Mouse (Mus musculus) myocyte (in vitro differentiated cells): ENCODE results near the gene Hfe. TPM values are rescaled to one million over a fixed set of nuclear protein-coding genes. Genes with fewer than 3 reads are reported as not detected.
A peak's percentile ranks its signal among the peaks of the same experiment; 100 is the strongest.
"Not testable (repeated sequence)": the region's sequence is repeated elsewhere in the genome, so short reads cannot be mapped to it uniquely, and the experiment has no call there.

ENCODE experiments used
- H3K27me3 ChIP-seq: one replicate; pipeline ENCODE4 v1.6.1; 2011; ENCODE audit not compliant: control insufficient read depth, insufficient read depth, insufficient read length
- H3K36me3 ChIP-seq: one replicate; pipeline ENCODE4 v1.6.1; 2011; ENCODE audit not compliant: control insufficient read depth, insufficient read depth
- H3K4me2 ChIP-seq: one replicate; pipeline ENCODE4 v1.6.1; 2011; ENCODE audit warnings: low read depth, control low read depth
- H3K4me3 ChIP-seq: one replicate; pipeline ENCODE4 v1.5.1; 2011; ENCODE audit warnings: mild to moderate bottlenecking, control low read depth, moderate library complexity
- H3K79me2 ChIP-seq: one replicate; pipeline ENCODE4 v1.6.1; 2011; ENCODE audit not compliant: control insufficient read depth, insufficient read depth
- H3ac ChIP-seq: one replicate; pipeline ENCODE4 v1.6.1; 2011; ENCODE audit not compliant: control insufficient read depth, insufficient read length
- CEBPB ChIP-seq: IDR thresholded peaks from 2 replicates; pipeline ENCODE4 v1.6.1; 2011; ENCODE audit warnings: mild to moderate bottlenecking, moderate library complexity; ENCODE audit not compliant: poor library complexity, insufficient read depth, severe bottlenecking
- E2F4 ChIP-seq: IDR thresholded peaks from one replicate; pipeline ENCODE4 v1.6.1; 2011; ENCODE audit warnings: mild to moderate bottlenecking, control low read depth, moderate library complexity; ENCODE audit not compliant: insufficient read depth
- MAX ChIP-seq: IDR thresholded peaks from one replicate; pipeline ENCODE4 v1.6.1; 2011; ENCODE audit warnings: low read depth, mild to moderate bottlenecking, control low read depth
- MYOD1 ChIP-seq, 3 experiments: IDR thresholded peaks; one replicate each; pipeline ENCODE4 v1.6.1; 2011; ENCODE audit warnings: control low read depth in 2 of 3, low read depth in 2 of 3, mild to moderate bottlenecking in 2 of 3, moderate library complexity in 1 of 3; ENCODE audit not compliant: insufficient read length in 2 of 3, control insufficient read depth in 1 of 3
- MYOG ChIP-seq, 3 experiments: IDR thresholded peaks; one replicate each; pipeline ENCODE4 v1.6.1; 2011; ENCODE audit warnings: control low read depth in 2 of 3, low read depth in 2 of 3, mild to moderate bottlenecking in 2 of 3; ENCODE audit not compliant: insufficient read length in 2 of 3, control insufficient read depth in 1 of 3, insufficient read depth in 1 of 3
- POLR2A ChIP-seq: IDR thresholded peaks from one replicate; pipeline ENCODE4 v1.6.1; 2011; ENCODE audit warnings: low read depth, mild to moderate bottlenecking, control low read depth, moderate library complexity; ENCODE audit not compliant: insufficient read length
- POLR2AphosphoS2 ChIP-seq: IDR thresholded peaks from one replicate; pipeline ENCODE4 v1.6.1; 2011; ENCODE audit warnings: low read depth, control low read depth; ENCODE audit not compliant: insufficient read length
- REST ChIP-seq: IDR thresholded peaks from one replicate; pipeline ENCODE4 v1.6.1; 2011; ENCODE audit warnings: mild to moderate bottlenecking, control low read depth, moderate library complexity; ENCODE audit not compliant: insufficient read depth, insufficient read length
- SRF ChIP-seq: IDR thresholded peaks from one replicate; pipeline ENCODE4 v1.6.1; 2011; ENCODE audit warnings: low read depth; ENCODE audit not compliant: control insufficient read depth, insufficient read length
- TCF12 ChIP-seq: IDR thresholded peaks from one replicate; pipeline ENCODE4 v1.6.1; 2011; ENCODE audit warnings: mild to moderate bottlenecking, control low read depth; ENCODE audit not compliant: poor library complexity, insufficient read depth, severe bottlenecking
- TCF3 ChIP-seq: IDR thresholded peaks from one replicate; pipeline ENCODE4 v1.6.1; 2011; ENCODE audit warnings: low read depth, control low read depth; ENCODE audit not compliant: insufficient read length
- USF1 ChIP-seq: IDR thresholded peaks from one replicate; pipeline ENCODE4 v1.6.1; 2011; ENCODE audit warnings: low read depth, mild to moderate bottlenecking, control low read depth, moderate library complexity
- polyA plus RNA-seq: library from polyadenylated mRNA; unstranded; fragments of >200 nt; fragmentation: generic; extraction: Trizol; gene quantifications from one replicate; pipeline ENCODE4 v1.2.1, GENCODE M21; 2012; ENCODE audit warnings: missing spikeins

The Hfe gene
- polyA plus RNA-seq, 1 experiment: 5.1 TPM

DNA sequence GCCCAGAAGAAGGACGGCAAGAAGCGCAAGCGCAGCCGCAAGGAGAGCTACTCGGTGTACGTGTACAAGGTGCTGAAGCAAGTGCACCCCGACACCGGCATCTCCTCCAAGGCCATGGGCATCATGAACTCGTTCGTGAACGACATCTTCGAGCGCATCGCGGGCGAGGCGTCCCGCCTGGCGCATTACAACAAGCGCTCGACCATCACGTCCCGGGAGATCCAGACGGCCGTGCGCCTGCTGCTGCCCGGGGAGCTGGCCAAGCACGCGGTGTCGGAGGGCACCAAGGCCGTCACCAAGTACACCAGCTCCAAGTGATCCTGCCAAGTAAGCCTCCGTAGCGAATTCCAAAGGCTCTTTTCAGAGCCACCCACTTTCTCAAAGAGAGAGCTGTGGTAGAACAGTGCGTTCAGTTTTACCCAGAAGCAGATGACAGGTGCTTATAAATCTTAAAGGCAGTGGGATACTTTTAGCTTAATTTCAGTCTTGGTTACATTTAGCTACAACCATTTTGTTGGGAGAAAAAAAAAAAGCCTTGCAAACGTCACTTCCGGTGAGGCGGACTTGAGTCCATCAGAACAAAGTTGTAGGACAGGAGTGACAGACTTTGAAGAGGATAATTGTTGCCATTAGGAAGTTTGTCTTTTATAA lies 26.2 kb downstream of the Hfe start:
- TF ChIP-seq POLR2A: peak; percentile 85
- peak; percentile 91 for TF ChIP-seq POLR2AphosphoS2

DNA sequence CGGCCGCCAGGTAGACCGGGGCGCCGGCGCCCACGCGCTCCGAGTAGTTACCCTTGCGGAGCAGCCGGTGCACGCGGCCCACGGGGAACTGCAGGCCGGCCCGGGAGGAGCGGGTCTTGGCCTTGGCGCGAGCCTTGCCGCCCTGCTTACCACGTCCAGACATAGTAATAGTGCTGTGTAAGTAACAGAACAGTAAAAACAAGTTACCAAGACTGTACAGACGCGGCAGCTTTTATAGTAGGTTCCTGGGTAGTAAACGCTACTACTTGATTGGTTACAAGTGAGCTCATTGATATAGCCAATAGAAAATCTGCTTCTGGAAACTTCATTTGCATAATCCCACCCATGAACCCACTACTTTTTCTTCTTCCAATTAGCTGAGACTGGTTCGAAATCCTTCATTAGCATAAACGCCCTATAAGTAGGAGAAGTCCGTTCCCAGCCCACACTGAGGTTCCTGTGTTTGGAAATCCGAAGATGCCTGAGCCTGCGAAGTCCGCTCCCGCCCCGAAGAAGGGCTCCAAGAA lies 26.8 kb downstream of the Hfe start, which contains the start of the genes Hist1h2ac and Hist1h2bc:
Gene Hist1h2ac, minus strand, starts transcription at position 194 of the 527 bp plus-strand sequence.
Gene Hist1h2bc, plus strand, starts transcription at position 445 of the 527 bp plus-strand sequence.
- Histone ChIP-seq H3K4me2 (peak within 1 kb of the TSS; percentile 83), H3ac (no peak within 1 kb of the TSS), H3K4me3 (peak within 1 kb of the TSS; percentile 43), H3K36me3 (no peaks in the 10 kb centered on the region), H3K27me3 (no peaks in the 10 kb centered on the region), H3K79me2 (peaks cover 23% of the 10 kb centered on the region)
- 0 out of 2 replicates have a peak, but pooled peaks have one; percentile 15 for TF ChIP-seq CEBPB
- no peak for TF ChIP-seq MYOG (IDR thresholded peaks at IDR 0.05; ENCODE audit: control insufficient read depth in 1 of 3, insufficient read depth in 1 of 3, insufficient read length in 2 of 3, low read depth in 2 of 3)
- no peak for TF ChIP-seq E2F4
- peak; percentile 76 for TF ChIP-seq POLR2AphosphoS2
- no peak for TF ChIP-seq MYOD1 (IDR thresholded peaks at IDR 0.05; ENCODE audit: control insufficient read depth in 1 of 3, insufficient read length in 2 of 3, low read depth in 2 of 3)
- TF ChIP-seq POLR2A: peak; percentile 76
- no peak for TF ChIP-seq TCF12

More for the DNA sequence above, 26.2 kb downstream of the Hfe start:
- not testable (repeated sequence) for H3K27me3 ChIP-seq, H3ac ChIP-seq, H3K36me3 ChIP-seq
- H3K4me2 ChIP-seq: peak overlapping the region; percentile 83
- H3K4me3 ChIP-seq: peak overlapping the region; percentile 43
- H3K79me2 ChIP-seq: peaks cover 23% of the 10 kb centered on the region

- Histone ChIP-seq H3K79me2 (peaks cover 20% of the 10 kb centered on the region), H3K4me2 (peak overlapping the region; percentile 72), H3K4me3 (peak overlapping the region; percentile 24)
- TF ChIP-seq POLR2AphosphoS2 (peak; percentile 15), POLR2A (peak; percentile 44)
- H3ac ChIP-seq, H3K36me3 ChIP-seq, H3K27me3 ChIP-seq: not testable (repeated sequence)
Measured at GRCm38 (mm10) chr13:23682947-23683754, 27.5 kb downstream of the Hfe start.

GRCm38 (mm10) chr13:23682623-23682946 lies 28.1 kb downstream of the Hfe start:
- Histone ChIP-seq H3K36me3 (no peaks in the 10 kb centered on the region), H3ac (no peak overlapping the region), H3K27me3 (no peaks in the 10 kb centered on the region), H3K4me2 (peak overlapping the region; percentile 72), H3K79me2 (peaks cover 15% of the 10 kb centered on the region), H3K4me3 (peak overlapping the region; percentile 24)
- TF ChIP-seq SRF (no peak), POLR2A (no peak), TCF3 (no peak), E2F4 (no peak), REST (no peak), POLR2AphosphoS2 (no peak)

DNA sequence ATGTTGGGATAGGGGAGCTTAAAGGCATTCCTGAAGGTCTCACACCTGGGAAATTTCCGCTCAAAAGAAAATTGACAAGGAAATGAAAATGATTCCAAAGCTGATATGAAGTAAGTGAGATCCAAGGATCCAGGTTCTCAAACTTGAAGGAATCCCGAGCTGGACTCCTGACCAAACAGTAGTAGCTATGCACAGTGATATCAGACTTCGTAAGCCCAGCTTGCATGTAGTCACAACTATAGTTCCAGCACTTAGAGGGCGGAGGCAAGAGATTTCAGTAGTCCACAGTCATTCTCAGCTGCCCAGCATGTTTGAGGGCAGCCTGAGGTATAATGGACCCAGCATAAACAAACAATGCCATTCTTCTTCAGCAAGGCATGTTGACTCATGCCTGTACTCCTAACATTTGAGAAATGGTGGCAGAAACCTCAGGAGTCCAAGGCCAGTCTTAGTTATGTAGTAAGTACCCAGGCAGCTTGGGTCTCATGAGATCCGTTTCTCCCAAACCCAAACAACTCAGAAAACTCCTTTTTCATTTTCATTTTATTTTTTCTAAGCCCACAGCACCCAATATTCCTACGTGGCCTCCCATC lies 28.6 kb downstream of the Hfe start:
- Histone ChIP-seq H3K79me2 (peaks cover 13% of the 10 kb centered on the region), H3K36me3 (no peaks in the 10 kb centered on the region), H3K27me3 (no peaks in the 10 kb centered on the region), H3K4me2 (peak overlapping the region; percentile 72), H3K4me3 (peak overlapping the region; percentile 24), H3ac (no peak overlapping the region)
- TF ChIP-seq MYOG (IDR thresholded peaks at IDR 0.05; ENCODE audit: control insufficient read depth in 1 of 3, insufficient read depth in 1 of 3, insufficient read length in 2 of 3, low read depth in 2 of 3): no peak
- no peak for TF ChIP-seq POLR2A
- TF ChIP-seq MYOD1 (IDR thresholded peaks at IDR 0.05; ENCODE audit: control insufficient read depth in 1 of 3, insufficient read length in 2 of 3, low read depth in 2 of 3): no peak
- no peak for TF ChIP-seq REST
- no peak for TF ChIP-seq CEBPB
- TF ChIP-seq POLR2AphosphoS2: no peak
- no peak for TF ChIP-seq USF1
- TF ChIP-seq MAX: no peak
- no peak for TF ChIP-seq TCF3
- no peak for TF ChIP-seq E2F4
